Mouse (Mus musculus) Muller cell, postnatal 12 days (primary cell): Measurements from ENCODE around the gene Cmbl.
A peak's percentile ranks its signal among the peaks of the same experiment; 100 is the strongest.

ENCODE experiments used
- DNase-seq: peaks from one replicate; pipeline ENCODE4 v3.0.0-alpha.2; 2015; ENCODE audit errors: inconsistent ontology term

The Cmbl gene

DNA sequence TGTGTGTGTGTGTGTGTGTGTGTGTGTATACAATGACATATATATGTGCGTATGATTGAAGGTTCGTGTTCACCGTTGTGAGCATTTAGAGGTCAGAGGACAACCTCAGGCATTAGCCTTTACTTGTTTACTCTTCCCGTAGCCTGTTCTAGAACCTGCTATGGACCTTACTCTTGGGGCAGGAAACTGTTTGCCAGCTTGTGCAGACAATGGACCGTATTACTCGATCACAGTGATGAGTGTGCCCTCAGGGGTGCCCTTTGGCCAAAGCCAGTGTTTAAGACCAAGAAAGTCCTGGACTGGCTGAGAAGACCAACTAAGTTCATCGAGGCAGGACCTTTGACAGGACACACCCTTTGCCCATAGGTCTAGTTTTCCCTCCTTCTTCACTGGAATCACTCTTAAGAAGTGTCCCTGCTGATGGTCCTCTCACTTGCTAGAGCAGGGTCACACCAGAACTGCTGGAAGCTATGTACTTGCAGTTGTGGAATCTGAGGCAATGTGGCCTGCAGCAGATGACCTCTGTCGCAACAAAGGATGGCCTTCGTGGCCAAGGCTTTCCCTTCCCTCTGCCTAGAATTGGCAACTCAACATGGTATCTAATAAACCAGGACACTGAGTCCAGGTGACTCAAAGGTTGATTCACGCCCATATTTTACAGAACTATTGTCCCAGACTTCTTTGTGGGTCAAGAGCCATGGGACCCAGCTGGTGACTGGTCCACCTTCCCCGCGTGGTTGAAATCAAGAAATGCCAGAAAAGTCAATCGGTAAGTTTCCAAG is 18.3 kb downstream of the Cmbl start:
- DNase-seq = no peak

DNA sequence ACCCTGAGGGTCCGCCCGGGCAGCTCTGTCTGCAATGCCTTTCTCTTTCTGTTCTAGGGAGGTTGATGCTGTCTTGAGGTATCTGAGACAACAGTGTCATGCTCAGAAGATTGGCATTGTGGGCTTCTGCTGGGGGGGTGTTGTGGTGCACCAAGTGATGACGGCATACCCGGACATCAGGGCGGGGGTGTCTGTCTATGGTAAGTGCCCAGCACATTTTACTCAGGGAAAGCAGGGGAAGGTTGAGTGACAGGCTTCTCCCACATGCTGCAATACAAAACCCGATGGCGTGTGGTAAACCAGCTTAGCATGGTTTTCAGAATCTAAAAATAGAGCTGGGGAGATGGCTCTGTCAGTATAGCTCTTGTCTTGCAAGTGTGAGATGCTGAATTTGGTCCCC is 20.0 kb downstream of the Cmbl start:
- DNase-seq = no peak

DNA sequence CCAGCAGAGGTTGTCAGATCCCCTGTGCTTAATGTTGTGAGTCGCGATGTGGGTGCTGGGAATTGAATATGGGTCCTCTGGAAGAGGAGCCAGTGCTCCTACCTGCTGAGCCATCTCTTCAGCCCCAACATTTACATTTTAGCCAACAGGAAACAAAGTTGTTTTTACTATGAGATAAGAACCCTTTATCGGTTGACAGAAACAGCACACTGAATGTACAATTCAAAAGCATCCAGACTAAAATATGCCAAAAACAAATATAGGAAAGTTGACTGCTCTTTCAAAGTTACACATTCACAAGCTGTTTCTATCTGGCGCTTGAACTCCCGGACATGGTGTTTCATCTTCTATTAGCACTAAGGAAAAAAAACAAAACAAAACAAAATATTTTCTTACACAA is 20.9 kb downstream of the Cmbl start:
- DNase-seq = no peak

DNA sequence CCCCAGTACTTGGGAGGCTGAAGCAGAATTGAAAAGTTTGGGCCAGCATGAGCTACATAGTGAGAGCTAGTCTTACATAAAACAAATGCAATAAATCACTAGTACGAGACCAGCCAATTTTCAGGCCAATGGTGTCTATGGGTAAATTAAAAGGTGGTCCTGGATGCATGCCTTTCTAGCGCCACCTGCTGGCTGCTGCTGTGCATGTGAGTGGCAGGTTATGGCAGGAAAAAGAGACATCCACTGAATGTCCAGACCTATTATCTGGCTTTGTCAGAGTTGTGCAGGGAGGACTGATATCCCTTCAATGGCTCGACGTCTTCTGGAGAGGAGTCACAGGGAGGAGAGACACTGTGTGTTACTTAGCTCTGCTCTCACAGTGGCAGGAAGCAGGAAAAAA is 21.3 kb downstream of the Cmbl start:
- DNase-seq = peak; percentile 66

DNA sequence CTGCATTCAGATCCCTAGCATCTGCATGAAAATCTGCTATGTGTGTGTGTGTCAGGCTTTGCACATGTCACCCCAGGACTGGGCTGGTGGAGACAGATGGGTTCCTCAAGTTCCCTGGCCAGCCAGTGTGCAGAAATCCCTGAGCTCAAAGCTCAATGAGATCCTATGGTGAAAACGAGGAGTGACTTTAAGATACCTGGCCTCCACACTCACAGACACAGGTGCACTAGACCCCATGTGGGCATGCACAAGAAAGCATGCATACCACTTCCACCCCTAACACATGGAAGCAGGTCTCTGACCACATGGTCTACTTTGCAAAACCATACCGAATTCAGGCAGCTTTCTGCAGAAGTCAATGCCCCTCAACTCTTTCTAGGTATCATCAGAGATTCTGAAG is 22.6 kb downstream of the Cmbl start:
- DNase-seq = no peak

DNA sequence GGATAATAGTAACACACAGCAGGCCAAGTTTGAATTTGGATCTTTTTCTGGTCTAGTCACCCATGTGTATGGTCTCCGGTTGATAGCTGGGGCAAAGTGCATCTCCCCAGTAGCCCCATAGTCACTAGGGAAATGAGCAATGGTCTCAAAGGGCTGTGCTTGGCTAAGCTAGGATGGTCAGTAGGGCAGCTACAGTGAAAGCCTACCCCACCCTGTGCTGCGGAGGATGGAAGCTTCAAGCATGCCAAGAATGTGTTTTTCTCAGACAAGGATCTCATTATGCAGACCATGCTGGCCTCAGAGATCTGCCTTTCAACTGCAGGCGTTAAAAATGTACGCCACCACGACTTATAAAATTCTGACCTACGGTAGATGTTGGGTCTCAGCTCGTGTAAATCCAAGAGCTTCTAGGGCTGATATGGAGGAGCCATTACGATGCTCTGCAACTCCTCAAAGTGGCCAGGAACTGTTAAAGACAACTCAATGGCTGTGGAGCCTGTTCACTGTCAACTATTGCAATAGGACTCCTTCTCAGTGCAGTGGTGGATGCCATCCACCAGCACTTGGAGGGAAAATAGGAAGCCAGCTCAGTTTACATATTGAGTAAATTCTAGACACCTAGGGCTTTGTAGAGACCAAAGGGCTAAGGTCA is 23.9 kb downstream of the Cmbl start:
- DNase-seq = peak; percentile 74

DNA sequence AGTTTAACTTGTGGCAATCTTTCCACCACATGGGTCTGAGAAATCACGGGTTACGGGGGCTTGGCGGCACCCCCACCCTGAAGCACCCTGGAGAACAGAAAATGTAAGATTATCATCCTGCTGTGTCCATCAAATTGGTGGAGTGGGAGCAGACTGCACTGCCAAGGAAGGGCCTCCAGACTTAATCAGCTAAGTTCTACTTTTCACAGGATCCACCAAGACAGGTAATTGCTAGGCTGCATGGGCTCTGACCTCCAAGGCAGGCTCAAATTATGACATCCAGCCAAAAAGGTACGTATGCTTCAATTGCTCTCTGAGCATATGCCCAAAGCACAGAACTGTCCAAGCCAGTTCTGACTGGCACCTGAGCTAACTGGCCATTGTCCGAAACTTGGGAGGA is 25.0 kb downstream of the Cmbl start:
- DNase-seq = no peak

DNA sequence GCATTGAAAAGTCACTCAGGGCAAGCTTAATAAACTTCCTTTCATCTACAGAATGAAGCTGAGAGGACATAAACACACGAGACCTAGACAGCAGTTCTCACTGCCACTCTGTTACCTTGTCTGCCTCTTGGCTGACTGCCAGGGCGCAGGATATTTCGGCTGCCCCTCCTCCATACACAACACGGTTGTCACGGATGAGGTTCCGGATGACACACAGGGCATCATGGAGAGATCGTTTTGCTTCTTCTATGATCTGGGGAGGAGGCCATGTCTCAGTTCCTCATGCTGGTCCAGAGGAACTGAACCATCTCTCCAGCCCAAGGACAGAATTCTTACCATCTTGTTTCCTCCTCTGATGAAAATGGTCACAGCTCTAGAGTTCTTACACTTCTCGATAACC is 27.3 kb downstream of the Cmbl start:
- no peak for DNase-seq

DNA sequence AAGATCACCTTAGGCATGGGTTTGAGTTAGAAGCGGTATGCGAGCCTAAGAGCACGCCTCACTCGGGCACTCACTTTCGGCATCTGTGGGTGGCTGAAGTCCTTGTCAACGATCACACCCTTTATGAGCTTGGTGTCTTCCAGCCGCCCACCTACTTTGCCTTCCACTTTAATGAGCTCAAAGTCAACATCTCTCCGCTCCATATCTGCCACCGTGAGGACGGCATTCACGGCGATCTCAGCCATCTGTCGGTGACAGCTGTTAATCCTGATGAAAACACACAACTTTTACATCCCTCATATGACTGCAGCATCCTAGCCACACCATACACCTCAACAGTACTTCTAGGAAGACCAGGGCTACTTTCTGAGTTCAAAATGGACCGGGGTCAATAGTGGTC is 29.1 kb downstream of the Cmbl start:
- no peak for DNase-seq

DNA sequence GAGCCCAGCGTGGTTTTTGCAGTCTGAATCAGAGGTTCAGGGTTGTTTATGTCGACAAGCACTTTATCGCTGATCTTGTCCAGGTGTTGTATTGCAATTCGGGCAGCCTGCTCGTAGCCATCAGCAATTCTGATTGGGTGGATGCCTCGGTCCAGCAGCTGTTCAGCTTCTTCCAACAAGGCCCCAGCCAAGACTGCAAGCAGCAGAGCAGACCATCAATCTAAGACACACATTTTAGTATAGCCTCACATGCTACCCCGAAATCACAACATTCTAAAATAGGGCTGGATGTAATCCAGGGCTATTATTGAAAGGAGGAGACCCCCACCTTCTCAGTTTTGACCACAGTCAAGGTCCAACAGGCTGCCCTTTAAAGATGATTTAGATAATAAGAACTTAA is 30.5 kb downstream of the Cmbl start:
- DNase-seq = no peak

DNA sequence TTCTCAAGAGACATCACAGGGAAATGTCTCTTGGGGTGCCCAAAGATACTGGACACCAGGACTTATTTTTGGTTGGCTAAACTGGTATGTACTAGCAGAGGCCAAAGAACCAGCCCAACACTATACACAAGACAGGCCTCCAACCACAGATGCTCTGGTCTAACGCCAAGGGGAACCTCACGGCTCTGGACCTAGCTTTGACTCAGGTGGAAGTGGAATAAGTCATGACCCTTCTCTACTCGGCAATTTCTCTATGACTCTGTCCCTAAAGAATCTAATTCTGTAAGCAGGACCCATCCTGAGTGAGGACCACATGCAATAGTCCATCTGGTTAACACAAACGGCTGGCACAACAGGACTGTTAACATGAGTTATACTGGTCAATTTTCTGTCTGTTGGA is 34.6 kb downstream of the Cmbl start:
- peak; percentile 26 for DNase-seq

DNA sequence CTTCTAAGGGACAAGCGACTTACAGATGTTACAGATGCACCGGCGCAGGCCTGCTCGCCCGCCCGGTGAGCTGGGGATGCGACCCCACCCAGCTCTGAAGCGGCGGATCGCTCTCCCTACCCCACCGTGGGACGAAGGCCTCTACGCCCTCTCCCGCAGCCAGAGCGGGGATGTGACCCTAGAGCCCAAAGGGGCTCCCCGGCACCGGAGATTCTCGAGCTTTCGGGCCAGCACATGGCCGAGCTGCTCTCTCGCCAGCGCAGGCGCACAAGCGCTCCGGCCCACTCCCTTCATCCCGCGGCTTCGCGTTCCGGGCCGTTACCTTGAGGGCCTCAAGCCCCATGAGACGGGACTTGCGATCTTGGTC is 36.1 kb downstream of the Cmbl start:
- DNase-seq = no peak

DNA sequence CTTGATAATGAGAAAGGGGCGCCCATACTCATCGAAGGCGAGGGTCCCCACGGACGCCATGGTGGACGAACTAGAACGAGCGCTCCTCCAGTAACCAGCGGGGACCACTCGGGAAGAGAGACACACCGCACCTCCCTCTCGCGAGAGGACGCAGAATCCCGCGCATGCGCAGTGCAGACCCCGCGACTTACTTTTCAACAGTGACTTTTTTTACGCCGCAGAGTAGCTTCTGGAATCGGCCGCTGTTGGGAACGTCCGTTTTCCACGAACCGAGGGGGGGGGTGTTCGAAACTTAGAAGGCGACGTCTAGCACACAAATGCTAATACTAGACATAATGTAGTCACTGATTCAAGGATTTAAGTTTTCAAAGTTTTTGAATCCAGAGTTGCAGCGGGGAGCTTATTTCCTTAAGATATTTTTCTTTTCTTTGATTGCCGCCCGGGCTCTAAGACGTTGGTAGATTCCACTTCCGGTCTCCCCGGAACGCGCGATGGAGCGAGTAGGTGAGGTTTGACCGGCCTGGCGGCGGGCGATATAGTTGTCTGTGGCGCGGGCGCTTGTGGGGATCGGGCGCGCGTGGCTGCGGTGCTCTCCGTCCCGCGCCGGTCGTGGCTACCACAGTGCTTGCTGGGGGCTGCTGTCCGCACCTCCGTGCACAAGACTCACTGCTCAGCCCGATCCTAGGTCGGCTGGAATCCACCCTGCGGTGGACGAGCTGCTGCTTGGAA is 36.6 kb downstream of the Cmbl start, which contains the start of the genes Cct5 and Fam173b:
Gene Cct5, minus strand, starts transcription at position 159 of the 729 bp plus-strand sequence.
Gene Fam173b, plus strand, starts transcription at position 207 of the 729 bp plus-strand sequence.
- DNase-seq = peak; percentile 98

DNA sequence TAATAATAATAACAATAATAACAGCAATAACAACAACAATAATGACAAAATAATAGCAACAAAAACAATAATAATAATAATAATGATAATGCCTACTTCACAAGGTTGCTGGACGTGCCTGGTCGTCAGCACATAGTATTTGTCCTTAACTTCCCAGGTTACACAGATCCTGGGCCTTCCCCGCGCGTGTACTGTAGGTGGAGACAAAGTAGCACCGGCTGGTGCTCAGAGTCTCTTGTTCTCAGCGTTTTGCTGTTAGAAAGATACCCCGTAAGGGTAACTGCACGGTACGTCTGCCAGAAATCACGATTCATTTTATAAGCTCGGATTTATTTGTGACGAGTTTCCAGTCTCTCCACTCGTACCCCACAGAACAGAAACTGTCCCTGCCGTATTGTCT is 37.2 kb downstream of the Cmbl start:
- DNase-seq = peak; percentile 62

DNA sequence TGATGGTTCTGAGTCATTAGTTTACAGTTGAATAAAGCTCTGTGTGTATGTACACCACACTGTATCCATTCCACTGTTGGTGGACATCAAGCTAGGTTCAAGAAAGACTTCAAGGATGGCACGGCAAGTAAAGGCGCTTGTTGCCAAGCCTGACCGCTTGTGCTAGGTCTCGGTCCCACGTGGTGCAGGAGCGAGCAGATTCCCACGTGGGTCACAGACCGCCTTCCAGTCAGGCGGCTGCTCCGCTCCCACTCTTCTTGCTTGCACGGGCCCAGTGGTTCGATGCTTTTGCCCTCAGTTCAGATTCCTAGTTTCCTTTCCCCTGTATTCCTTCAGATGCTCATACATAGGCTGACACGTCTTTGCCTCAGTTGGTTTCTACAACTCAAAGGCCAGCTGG is 37.9 kb downstream of the Cmbl start:
- DNase-seq = no peak

DNA sequence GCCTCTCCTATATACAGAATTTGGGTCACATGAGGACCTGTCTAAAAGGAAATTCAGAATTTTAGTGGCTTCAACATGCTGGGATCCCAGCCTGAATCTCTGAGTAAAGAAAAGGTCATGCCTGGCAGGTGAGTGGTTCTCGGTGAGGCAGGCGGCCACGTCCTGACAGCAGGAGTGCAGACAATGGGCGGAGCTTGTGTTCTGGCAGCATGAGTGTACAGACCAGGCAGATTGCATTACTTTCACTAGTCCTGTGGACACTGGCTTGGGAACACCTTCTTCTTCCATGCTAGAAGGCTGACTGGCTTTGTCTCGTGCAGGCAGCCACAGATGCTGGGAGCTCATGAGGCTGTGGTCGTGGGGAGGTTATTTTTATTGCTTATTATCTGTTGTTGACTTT is 41.6 kb downstream of the Cmbl start:
- no peak for DNase-seq

DNA sequence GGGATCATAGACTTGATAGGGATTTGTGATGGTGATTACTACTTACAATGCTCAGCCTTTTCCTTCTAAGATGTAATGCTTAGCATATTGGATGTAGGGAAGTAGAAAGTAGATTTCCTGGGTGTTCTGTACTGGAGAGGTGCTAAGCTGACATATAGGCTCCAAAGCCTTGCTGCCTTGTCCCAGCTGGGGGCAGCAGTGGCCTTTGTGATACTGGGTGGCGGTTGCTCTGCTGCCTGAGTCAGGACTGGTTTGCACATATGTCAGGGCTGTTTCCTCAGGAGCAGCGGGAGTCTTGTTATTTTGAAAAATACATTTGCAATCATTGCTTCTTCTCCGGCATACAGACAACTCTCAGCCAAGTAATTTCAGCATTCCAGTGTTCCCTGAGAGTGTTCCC is 45.8 kb downstream of the Cmbl start:
- DNase-seq = no peak

DNA sequence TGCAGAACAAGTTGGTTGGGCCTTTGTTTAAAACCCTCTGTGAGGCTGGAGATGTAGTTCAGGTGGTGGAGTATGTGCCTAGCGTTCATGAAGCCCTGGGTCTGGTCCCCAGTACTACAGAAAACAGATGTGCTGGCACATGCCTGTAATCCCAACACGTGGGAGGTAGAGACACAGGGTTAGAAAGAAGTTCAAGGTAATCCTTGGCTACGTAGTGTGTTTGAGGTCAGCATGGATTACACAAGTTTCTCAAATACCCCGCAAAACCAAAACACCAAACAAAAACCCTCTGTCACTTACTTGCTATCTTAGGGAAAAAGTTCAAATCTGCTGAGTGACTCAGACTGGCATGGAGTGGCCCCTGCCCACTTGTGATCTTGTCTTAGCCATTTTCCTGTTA is 46.8 kb downstream of the Cmbl start:
- DNase-seq = no peak

DNA sequence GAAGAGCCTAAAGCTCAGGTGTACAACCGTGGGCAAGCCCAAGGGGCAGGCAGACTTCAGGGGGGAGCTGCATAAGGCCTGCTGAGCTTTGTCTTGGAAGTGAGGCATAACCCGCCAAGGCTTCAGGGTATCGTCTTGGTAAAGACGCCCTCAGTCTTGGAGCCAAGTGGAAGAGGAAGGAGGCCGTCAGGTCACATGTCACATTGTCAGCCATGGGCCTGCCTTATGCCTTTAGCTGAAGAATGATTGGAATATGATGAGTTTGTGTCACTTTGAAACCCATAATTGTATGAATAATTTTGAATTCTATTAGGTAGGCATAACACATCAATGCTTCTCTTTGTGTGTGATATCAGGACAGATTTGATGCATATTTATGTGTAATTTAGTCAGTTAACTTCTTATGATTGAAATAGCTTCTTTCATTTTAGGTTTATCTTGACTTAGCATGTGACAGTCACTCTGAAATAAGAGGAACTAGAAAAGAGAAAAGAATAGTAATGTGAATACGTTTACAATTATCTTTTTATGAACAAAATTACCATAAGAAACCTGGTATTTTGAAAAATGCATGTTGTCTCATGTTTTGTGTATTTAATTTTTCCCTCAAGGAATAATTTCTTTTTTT is 48.8 kb downstream of the Cmbl start:
- DNase-seq = no peak

DNA sequence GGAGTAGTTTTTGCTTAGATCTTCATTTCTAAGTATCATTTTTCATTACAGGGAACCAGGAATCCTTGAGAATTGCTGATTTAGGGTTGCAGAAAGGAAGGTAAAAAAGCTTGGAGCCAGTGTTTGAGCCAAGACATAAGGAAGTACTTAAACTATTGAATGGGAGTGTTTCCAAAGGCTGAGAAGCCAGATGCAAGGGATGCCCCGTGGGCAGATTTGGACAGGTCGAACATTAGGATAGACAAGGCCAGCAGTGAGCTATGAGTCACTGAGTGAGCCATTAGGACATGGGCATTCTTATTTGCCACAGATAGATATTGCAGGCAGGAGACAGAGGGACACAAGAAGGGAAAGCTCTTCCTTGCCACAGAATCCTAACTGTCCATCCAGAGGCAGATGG is 49.5 kb downstream of the Cmbl start:
- no peak for DNase-seq

DNA sequence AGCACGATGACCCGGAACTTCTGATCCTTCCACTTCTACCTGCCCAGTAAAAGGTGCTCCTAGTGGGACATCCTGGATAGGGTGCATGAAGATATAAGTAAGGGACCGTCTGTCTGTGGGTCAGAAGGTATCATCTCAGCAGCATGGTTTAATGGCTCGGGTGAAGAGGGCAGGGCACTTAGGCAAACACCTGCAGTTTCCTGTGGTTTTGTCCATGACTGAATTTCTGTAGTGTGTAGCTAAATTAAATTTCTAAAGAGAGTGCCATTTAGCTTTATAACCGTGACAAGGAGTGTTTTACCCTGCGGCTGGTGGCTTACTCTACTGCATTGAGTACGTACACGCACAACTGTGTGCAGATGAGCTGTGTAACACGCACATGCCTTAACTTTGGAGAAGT is 52.1 kb downstream of the Cmbl start:
- no peak for DNase-seq

DNA sequence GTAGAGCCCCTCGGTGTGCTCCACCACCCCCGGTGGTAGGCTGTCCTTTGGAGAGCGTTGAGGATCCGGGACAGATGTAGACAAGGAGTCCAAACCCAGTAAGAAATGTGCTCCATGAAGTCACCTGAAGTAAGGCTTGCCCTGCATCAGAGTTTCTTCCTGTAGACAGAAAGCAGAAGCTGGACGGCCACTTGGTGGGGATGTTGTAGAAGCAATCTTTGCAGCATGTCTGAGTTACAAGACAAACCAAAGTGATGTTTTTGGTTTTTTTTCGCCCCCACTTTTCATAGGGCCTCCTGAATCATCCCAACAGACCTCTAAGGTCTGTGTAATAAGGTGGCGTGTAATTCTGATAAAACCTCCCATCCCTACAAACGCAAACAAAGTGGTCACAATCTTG is 54.3 kb downstream of the Cmbl start:
- DNase-seq = no peak
